Mouse (Mus musculus): ENCODE measurements at regions not wholly inside any gene's neighbourhood (a gene's known extent, or its start where the extent isn't known, plus 50 kb on each side); places are given as distances from the start of the nearest gene placed in this dataset.

GRCm38 (mm10) chr13:28793166-28793935, 160.2 kb downstream of the Sox4 start:
- peak; percentile 35 to 61 for DNase-seq

DNA sequence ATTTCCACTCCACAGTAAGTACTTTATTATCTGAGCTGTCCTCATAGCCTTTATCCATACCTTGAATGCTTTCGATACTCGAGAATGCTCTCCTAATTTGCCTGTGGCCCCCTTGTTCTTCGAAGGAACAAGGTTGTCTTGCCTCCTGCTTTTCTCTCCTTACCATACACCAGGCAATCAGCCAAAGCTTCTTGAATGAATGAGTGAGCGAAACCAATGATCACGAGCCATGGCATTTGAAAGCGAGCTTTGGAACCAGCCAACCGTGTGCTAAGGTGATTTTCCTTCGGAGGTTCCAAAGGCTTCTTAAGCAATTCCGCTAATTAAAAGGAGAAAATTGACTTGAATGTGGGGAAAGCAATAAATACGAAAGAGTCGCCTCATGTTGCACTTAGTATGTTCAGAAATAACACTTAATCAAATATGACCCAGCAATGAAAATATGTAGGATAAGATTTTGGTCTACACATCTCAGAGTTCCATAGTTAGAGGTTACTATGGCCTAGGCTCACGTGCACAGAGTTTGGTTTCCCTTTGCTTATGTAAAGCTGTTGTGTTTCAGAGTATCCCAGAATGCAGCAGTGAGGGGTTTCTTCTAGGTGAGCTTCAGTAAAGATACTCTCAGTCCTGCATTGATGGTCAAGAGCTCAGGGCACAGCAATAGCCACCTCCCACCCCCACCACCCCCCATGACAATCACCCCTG, 160.9 kb downstream of the Sox4 start:
- DNase-seq = no peak

DNA sequence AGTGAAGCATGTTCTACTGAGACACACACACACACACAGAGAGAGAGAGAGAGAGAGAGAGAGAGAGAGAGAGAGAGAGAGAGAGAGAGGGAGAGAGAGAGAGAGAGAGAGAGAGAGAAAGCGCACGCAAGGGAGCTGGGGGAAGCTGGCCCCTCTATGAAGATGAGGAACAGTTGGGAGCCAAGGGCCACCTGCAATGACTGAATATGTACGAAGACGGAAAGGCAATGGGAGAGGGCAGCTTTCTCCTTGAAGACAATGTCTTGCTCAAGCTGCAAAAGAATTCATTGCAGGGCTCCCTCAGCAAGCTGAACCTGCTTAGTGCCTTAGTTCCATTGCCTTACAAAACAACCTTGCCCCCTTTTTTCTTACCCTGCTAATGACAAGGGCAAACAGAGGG, 163.1 kb downstream of the Sox4 start:
- DNase-seq = peak; percentile 36 to 46

- DNase-seq = no peak
Observed at GRCm38 (mm10) chr13:28787331-28787643, 166.2 kb downstream of the Sox4 start.

GRCm38 (mm10) chr13:28786629-28787330, 166.7 kb downstream of the Sox4 start:
- DNase-seq = no peak

- no peak for DNase-seq
Observed at GRCm38 (mm10) chr13:28782497-28783246, 170.8 kb downstream of the Sox4 start.

DNA sequence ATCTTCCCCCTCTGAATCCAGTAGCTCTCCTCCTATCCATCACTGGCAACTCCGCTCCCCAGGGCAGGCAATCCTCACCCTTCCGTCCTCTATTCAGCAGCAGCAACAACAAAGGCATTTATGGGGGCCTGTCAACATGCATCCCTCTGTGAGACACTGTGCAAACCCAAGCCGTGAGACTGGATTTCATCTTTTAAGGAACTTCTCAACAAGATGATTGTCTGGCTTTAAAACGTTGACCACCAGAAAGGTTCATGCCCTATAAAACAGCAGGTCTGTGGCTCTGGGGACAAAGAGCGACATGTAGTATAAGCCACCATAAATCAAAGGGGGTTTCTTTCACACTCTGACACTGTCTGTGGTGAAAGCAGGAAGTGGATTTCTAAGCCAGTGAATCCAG, 171.4 kb downstream of the Sox4 start:
- no peak for DNase-seq

DNA sequence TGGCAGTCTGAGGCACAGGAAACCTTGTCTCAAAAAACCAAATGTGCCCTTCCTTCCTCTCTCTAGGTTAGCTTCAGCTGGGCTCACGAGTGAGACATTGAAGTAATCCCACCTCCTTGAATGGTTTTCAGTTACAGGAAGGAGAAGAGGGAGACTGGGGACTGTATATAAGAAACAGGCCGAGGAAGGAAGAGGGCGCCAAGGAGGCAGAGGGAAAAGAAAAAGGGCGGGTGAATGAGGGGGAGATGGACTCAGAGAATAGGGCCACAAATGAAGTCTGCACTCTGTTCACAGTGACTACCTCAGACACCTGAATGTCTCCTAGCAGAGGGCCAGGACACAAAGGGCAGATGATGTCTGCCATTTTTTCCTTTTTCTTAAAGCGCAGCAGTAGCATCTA, 171.9 kb downstream of the Sox4 start:
- no peak for DNase-seq

- DNase-seq = no peak
Observed at GRCm38 (mm10) chr13:28780462-28780861, 173.1 kb downstream of the Sox4 start.

GRCm38 (mm10) chr13:28775142-28775815, 178.2 kb downstream of the Sox4 start:
- no peak for DNase-seq

- DNase-seq = no peak
Observed at GRCm38 (mm10) chr13:28774649-28775048, 178.9 kb downstream of the Sox4 start.

- peak in 1 of 2 experiments; percentile 47 for DNase-seq
Observed at GRCm38 (mm10) chr13:28773466-28773865, 180.0 kb downstream of the Sox4 start.

DNA sequence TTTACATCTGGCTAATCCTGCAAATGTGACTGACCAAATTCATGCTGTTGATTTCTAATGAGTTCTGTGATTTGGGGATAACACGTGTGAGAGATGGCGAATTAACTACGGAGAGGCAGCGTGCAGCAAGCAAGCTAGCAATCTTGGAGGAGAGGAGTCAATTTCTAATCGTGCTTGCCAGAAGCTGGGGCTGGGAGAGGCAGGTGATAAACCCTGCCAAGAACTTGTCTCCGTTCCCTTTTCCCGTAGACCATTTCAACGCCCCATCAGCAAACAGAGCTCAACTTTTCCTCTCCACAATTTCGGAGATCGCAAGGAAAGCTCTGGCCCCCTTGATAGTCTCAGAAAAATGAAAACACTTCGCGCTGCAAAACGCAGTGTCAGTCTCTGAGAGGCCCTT, 183.0 kb downstream of the Sox4 start:
- no peak for DNase-seq

DNA sequence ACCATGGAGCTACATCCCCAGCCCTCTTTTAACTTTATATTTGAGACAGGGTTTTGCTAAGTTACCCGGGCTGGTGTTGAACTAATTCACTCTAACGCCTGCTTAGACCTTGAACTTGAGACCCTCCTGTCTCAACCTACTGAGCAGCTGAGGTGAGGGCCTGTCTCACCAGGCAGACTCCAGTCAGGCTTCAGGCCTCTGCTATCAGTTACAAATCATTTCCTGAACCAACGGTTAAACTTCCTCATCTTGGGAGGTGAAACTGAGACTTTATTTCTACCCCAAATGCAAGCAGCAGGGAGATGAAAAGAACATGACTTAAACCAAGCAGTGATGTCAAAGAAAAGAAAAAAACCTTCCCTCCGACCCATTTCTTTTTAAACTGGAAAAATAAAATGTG, 183.5 kb downstream of the Sox4 start:
- no peak for DNase-seq

DNA sequence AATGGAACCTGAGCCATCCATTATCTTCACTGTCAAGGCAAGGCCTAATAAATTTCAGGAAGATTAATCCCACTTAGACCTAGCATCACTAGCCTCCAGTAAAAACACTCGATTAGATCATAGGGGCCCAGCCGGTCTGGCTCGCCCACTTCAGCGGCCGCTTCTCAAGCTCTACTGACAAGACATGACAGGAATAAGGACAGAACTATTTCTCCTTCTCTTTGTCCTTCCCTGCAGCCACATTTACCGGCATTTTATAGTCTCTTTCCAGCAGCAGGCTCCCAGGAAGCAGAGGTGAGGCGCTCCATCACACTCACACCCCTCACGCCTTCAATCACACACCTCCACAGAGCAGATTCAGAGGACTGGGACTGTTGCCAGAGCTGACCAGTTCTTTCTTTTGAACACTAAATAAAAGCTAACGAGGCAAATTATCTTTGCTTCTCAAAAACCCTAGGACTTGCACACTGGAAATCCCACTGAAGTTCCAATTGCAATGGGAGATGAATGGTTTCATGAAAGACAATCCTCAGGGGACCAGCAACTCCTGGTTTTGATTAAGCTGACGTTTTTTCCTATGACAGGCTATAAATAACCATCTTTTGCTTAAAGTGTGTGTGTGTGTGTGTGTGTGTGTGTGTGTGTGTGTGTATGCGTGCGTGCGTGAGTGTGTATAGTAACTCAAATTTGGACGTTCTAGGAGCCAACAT, 184.6 kb downstream of the Sox4 start:
- DNase-seq = no peak

GRCm38 (mm10) chr13:28762555-28762954, 191.0 kb downstream of the Sox4 start:
- DNase-seq = peak in 1 of 2 experiments; percentile 42

- no peak for DNase-seq
Observed at GRCm38 (mm10) chr13:28759026-28759425, 194.5 kb downstream of the Sox4 start.

GRCm38 (mm10) chr13:28757846-28758522, 195.5 kb downstream of the Sox4 start:
- DNase-seq = peak; percentile 85 to 92

- DNase-seq = peak; percentile 37 to 56
Observed at GRCm38 (mm10) chr13:28756915-28757765, 196.4 kb downstream of the Sox4 start.

GRCm38 (mm10) chr13:28754207-28754606, 199.3 kb downstream of the Sox4 start:
- DNase-seq = no peak
